Mouse (Mus musculus): ENCODE data around the gene Mrto4. TPM values are rescaled to one million over a fixed set of nuclear protein-coding genes. Genes with fewer than 3 reads are reported as not detected.

The Mrto4 gene
- total RNA-seq, 2 experiments from 2014 or later = 49.9 to 59.2 TPM

Small RNA genes lying within 50 kb of the gene (microRNA-seq; reads per million reads assigned to microRNA genes)
- 0 to 0.20 reads per million in 2 experiments for gene Gm24245
- gene Gm25732 = 0.39 to 0.45 reads per million in 2 experiments

Other genes starting within 250 kb of the Mrto4 start
- 100 to 1,000 TPM; 206 to 208 TPM for gene Minos1, start 221.5 kb downstream of the Mrto4 start, total RNA-seq (2021)
- gene Capzb, start 159.7 kb downstream of the Mrto4 start, total RNA-seq (2021) = 100 to 1,000 TPM; 343 to 381 TPM
- gene Pqlc2, start 41.9 kb downstream of the Mrto4 start, total RNA-seq (2021) = 10 to 100 TPM; 11.0 to 11.9 TPM
- gene Akr7a5, start 41.8 kb downstream of the Mrto4 start, total RNA-seq (2021) = 10 to 100 TPM; 30.0 to 31.7 TPM
- 10 to 100 TPM; 74.3 to 85.0 TPM for gene Emc1, start within 50 bp of the Mrto4 start, total RNA-seq (2021)
- 100 to 1,000 TPM; 146 to 147 TPM for gene Ubr4, start within 50 bp of the Mrto4 start, total RNA-seq (2021)
- 10 to 100 TPM; 20.3 to 21.5 TPM for gene Iffo2, start 178.0 kb upstream of the Mrto4 start, total RNA-seq (2021)

All from layer of hippocampus, postnatal 10 days (tissue).